Mouse (Mus musculus) midbrain, postnatal 0 days (tissue): ENCODE results near the gene Raet1e. TPM values are rescaled to one million over a fixed set of nuclear protein-coding genes. Genes with fewer than 3 reads are reported as not detected.
"Not testable (repeated sequence)": the region's sequence is repeated elsewhere in the genome, so short reads cannot be mapped to it uniquely, and the experiment has no call there.

Source experiments
- ATAC-seq: fragments of 200-750 bp; cut with Nextera tagmentation; 2 replicates; pipeline ENCODE4 v1.8.0; 2017; ENCODE audit warnings: moderate number of reproducible peaks, mild to moderate bottlenecking, moderate TSS enrichment, moderate library complexity; ENCODE audit not compliant: low FRiP score
- DNase-seq: peaks from one replicate; pipeline ENCODE4 v3.0.0-alpha.2; 2015; ENCODE audit warnings: low spot score
- H3K27ac ChIP-seq: fragments of 300-500 bp; sonication (generic); 2 replicates; pipeline ENCODE4 v1.5.1; 2014; ENCODE audit warnings: low read depth, mild to moderate bottlenecking, low read length, mixed read lengths
- H3K27me3 ChIP-seq: fragments of 300-500 bp; sonication (generic); 2 replicates; pipeline ENCODE4 v1.6.1; 2014; ENCODE audit warnings: low read length, control low read depth, mixed read lengths; ENCODE audit not compliant: insufficient read depth
- H3K36me3 ChIP-seq: fragments of 300-500 bp; sonication (generic); 2 replicates; pipeline ENCODE4 v1.6.1; 2014; ENCODE audit warnings: low read length, control low read depth, mixed read lengths; ENCODE audit not compliant: insufficient read depth
- H3K4me1 ChIP-seq: fragments of 300-500 bp; sonication (generic); 2 replicates; pipeline ENCODE4 v1.6.1; 2014; ENCODE audit warnings: mild to moderate bottlenecking, control low read depth, antibody characterized with exemption, low read length, mixed read lengths; ENCODE audit not compliant: insufficient read depth
- H3K4me2 ChIP-seq: fragments of 300-500 bp; sonication (generic); 2 replicates; pipeline ENCODE4 v1.6.1; 2014; ENCODE audit warnings: low read depth, mild to moderate bottlenecking, low read length, mixed read lengths; ENCODE audit not compliant: poor library complexity, severe bottlenecking
- H3K4me3 ChIP-seq: fragments of 300-500 bp; sonication (generic); 2 replicates; pipeline ENCODE4 v1.5.1; 2014; ENCODE audit warnings: low read depth, mild to moderate bottlenecking, low read length, moderate library complexity
- H3K9ac ChIP-seq: fragments of 300-500 bp; sonication (generic); replicated peaks from 2 replicates; pipeline ENCODE4 v1.6.1; 2014; ENCODE audit warnings: mild to moderate bottlenecking, low read length, moderate library complexity, mixed read lengths; ENCODE audit not compliant: poor library complexity, severe bottlenecking
- H3K9me3 ChIP-seq: fragments of 300-500 bp; sonication (generic); 2 replicates; pipeline ENCODE4 v1.6.1; 2016; ENCODE audit warnings: low read length, control low read depth
- CTCF ChIP-seq: IDR thresholded peaks from 2 replicates; pipeline ENCODE4 v1.5.1; 2016; ENCODE audit warnings: antibody characterized with exemption, mild to moderate bottlenecking
- WGBS: fragments of 180-500 bp; shearing (Covaris S2); extraction: QIAGEN DNeasy Blood & Tissue Kit; methylation state at CpG from one replicate; pipeline ENCODE4 v1.1.7; 2014; 5-methylcytosine and 5-hydroxymethylcytosine counted together
- polyA plus RNA-seq: library from polyadenylated mRNA; unstranded; fragments of >200 nt; fragmentation: Nextera tagmentation; extraction: Ambion mirVana; gene quantifications from 2 replicates; pipeline ENCODE4 v1.2.1, GENCODE M21; 2015
- total RNA-seq: library from RNA; depleted of rRNA; stranded (reverse); fragments of >200 nt; gene quantifications from 2 replicates; pipeline ENCODE4 v1.2.3, GENCODE M21; 2014

The Raet1e gene
- total and polyA plus RNA-seq, 2 experiments from 2014 or later, result 0.11 TPM; not detected in 1

- not testable (repeated sequence) for H3K27ac ChIP-seq, H3K9me3 ChIP-seq, H3K27me3 ChIP-seq, H3K9ac ChIP-seq, DNase-seq, ATAC-seq, H3K4me2 ChIP-seq, H3K4me1 ChIP-seq, H3K4me3 ChIP-seq, H3K36me3 ChIP-seq
- 55% methylated on average over 1 of the region's 1 CpGs for WGBS
These were observed 48.1 kb downstream of the Raet1e start for GRCm38 (mm10) chr10:22206443-22206842.

- not testable (repeated sequence) for H3K4me2 ChIP-seq, H3K27ac ChIP-seq, H3K9ac ChIP-seq, DNase-seq, H3K9me3 ChIP-seq, H3K27me3 ChIP-seq, H3K4me1 ChIP-seq, H3K4me3 ChIP-seq, H3K36me3 ChIP-seq
- TF ChIP-seq CTCF, result peak; percentile 51
- WGBS, result 5% methylated on average over 8 of the region's 11 CpGs
- 0 out of 2 replicates have a peak, but pooled peaks have one; percentile 25 for ATAC-seq
These were observed 53.8 kb downstream of the Raet1e start for GRCm38 (mm10) chr10:22212012-22212696.

GRCm38 (mm10) chr10:22223474-22224349, 65.3 kb downstream of the Raet1e start:
- DNase-seq, H3K4me1 ChIP-seq, H3K9me3 ChIP-seq, ATAC-seq, H3K4me3 ChIP-seq, H3K27ac ChIP-seq, H3K36me3 ChIP-seq, H3K9ac ChIP-seq, H3K4me2 ChIP-seq, H3K27me3 ChIP-seq: not testable (repeated sequence)
- no CpG with 5 or more reads among the region's 7 CpGs for WGBS

- no peaks in the 10 kb centered on the region for H3K27me3 ChIP-seq
- H3K4me1 ChIP-seq, result no peaks in the 10 kb centered on the region
- no peak for TF ChIP-seq CTCF
- H3K36me3 ChIP-seq, result no peaks in the 10 kb centered on the region
- ATAC-seq (no peak), DNase-seq (no peak)
- no peaks in the 10 kb centered on the region for H3K9me3 ChIP-seq
- 92% methylated on average over 8 of the region's 8 CpGs for WGBS
- H3K9ac ChIP-seq, result no peak overlapping the region
- H3K4me3 ChIP-seq, result no peak overlapping the region
- no peak overlapping the region for H3K27ac ChIP-seq
- no peak overlapping the region for H3K4me2 ChIP-seq
These were observed 106.7 kb downstream of the Raet1e start for GRCm38 (mm10) chr10:22265060-22265459.

GRCm38 (mm10) chr10:22270879-22271786, 112.8 kb downstream of the Raet1e start:
- not testable (repeated sequence) for DNase-seq

GRCm38 (mm10) chr10:22272914-22273683, 114.7 kb downstream of the Raet1e start:
- peak overlapping the region; percentile 45 for H3K4me3 ChIP-seq
- not testable (repeated sequence) for ATAC-seq, H3K4me1 ChIP-seq, H3K27ac ChIP-seq, DNase-seq, H3K9ac ChIP-seq, H3K9me3 ChIP-seq, H3K27me3 ChIP-seq, H3K36me3 ChIP-seq
- peak overlapping the region; percentile 81 for H3K4me2 ChIP-seq
- WGBS, result 3% methylated on average over 37 of the region's 37 CpGs

More at GRCm38 (mm10) chr10:22270879-22271786, 112.8 kb downstream of the Raet1e start:
- ATAC-seq, result peak; percentile 47; the same call in 1 of the 2 replicates
- not testable (repeated sequence) for H3K9ac ChIP-seq, H3K4me1 ChIP-seq, H3K9me3 ChIP-seq, H3K4me2 ChIP-seq, H3K27ac ChIP-seq, H3K36me3 ChIP-seq, H3K27me3 ChIP-seq, H3K4me3 ChIP-seq
- 2% methylated on average over 7 of the region's 8 CpGs for WGBS
